Mouse (Mus musculus) embryo, embryonic 10.5 days (tissue): ENCODE data around the gene Otx2.

Experiments
- DNase-seq: peaks from one replicate; pipeline ENCODE4 v3.0.0-alpha.2; 2015; ENCODE audit warnings: low spot score

Gene Otx2

DNA sequence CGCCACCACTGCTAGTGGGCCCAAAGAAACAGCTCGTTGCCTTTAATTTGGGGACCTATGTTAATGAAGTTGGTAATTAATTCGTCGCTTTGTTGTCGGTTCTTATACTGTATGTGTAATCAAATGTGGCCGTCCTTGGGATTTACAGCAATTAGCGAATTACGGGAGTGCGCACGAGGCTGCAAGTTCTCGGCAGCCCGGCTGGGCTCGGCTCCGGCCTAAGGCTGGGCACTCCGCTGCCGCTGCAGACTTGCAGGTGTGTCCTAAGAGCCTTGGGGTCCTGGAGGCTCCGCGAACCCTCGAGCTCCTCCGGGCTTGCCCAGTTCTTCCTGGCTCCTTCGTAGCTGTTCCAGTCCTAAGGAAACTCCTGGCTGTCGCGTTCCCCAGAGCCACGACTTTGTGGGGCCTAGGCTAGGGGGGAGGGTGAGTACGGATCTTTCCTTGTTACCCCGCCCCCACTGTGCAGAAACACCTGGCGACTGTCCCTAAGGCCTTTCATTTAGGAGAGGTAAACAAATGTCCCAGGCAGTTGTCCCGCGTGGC is 4.8 kb downstream of the Otx2 start:
- peak; percentile 66 for DNase-seq

DNA sequence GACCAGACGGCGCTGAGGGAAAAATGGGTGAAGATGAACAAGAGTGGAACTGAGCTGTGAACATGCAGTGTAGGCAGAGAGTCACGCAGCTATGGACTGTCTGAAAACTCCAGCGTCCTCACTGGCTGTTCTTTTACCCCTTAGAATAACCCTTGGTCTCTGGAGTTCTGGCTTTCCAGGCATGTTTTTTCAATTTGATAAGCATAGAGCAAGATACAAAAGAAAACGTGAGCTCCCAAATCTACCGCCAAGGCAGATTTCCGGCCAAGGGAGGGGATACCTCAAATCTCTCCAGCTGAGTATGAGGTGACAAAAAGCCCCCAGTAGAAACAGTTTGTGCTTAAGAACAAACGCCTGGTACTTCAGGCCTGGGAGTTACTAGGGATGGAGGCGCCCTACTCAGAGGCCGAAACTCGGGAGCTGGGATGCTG is 5.6 kb downstream of the Otx2 start:
- DNase-seq, result peak; percentile 71

DNA sequence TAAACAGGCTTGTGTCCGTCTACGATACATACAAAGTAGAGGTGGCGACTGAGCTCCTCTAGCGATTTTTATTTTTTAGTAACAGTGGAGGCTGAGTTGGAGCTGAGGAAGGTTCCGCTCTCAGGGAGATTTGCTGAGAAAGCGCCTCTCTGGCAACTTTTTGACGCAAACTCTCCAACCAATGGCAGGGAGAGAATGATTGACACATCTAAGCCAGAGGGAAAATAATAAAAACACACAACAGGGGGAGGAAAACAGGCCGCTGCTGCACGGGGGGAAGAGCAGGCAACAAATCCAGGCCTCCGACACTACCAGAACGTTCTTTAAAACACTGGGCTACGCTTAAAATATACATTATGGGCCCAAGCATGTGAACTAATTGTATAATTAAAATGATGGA is 6.2 kb downstream of the Otx2 start:
- peak; percentile 77 for DNase-seq

DNA sequence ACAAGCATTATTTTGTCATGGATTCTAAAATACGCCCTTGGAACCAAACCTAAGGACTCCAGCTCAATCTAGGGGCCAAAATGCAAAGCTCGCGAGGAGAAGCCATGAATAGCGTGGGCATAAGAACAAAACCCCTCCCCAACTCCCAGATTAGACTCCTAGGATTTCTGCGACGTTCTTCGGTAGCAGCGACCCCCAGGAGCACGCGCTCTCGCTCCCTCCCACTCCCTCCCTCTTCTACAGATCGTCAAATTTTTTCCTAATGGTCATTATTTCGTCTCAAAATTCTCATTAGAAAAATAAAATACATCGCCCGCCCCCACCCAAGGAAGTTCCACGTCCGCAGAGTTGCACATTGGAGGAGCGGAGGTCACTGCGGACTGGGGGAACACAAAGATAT is 6.8 kb downstream of the Otx2 start:
- peak; percentile 62 for DNase-seq

DNA sequence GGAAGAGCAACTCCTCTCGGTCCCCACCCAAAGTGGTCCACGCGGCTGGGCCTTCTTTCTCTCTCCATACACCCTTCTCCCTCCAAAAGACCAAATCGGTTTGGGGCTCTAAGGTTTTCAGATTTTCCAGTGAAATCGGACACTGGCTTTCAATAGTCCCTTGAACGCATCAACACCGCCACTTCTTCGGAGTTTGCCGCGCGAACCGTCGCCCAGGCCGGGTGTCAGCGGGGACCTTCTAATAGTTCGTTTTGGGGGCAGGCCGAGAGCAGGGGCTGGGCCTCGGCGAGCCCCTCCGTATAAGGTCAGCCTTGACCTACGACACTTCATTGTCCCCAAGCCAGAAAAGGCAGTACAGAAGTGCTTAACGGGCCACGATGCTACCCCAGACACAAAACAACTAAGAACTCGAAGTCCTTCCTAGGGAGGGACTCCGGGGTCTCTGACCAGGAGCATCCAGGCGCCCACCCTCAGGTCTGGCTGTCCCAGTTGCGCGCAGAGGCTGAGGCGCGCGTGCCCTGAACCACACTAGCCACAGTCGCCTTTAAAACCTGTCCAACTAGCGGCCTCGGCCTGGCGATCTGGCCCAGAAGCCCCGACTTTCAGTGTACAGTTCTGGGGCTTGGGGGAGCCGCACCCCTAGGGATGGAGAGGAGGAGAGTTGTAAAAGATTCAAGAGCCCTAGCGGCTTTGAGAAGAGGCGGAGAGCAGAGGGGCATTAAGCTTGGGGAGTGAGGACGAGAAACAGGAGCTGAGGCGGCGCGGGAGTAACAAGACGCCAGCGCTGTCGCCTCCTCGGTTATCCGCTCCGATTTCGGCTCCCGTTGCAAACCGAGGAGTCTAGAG is 7.6 kb downstream of the Otx2 start:
- DNase-seq, result peak; percentile 70

DNA sequence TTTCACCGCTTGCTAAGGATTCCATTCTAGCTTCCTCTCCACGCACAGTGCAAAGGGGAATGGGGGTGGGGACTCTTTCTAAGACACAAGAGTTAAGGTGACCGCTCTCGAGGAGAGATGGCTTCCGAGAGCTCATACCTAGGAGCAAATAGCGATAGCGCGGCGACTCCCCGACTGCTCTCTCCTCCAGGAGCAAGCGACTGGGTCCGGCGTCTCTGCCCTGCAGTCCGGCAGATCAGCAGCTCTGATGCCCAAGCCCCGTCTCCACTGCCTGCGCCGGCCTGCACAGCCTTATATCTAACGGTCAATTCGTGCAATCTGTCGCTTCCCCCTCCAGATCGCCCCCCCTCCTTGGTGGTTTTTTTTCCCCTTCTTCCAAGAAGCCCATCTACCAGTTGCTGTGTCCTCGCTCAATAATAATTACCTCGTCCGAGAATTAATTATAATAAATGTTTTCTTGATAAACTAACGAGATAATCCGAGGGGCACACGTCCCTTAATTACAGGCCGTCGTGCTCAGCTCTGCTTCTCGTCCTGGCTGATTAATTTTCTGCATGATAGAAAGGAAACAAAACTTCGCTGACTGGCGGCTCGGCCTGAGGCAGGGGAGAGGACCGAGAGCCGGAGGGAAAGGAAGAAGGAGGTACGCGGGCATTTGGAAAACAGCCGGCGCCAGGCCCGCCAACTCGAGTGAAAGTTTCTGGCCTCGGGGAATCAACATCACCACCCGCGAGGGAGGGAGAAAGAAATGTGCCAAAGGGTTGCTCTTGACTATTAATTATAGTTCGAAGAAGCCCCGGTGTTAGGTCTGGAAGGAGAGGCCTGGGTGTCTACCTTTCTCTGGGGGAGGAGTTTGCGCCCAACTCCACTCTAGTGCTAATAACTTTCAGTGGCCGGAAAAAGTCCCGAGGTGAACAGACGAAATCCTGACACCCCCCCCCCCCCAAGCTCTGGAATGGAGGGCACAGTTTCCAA is 8.5 kb downstream of the Otx2 start:
- DNase-seq, result peak; percentile 72

DNA sequence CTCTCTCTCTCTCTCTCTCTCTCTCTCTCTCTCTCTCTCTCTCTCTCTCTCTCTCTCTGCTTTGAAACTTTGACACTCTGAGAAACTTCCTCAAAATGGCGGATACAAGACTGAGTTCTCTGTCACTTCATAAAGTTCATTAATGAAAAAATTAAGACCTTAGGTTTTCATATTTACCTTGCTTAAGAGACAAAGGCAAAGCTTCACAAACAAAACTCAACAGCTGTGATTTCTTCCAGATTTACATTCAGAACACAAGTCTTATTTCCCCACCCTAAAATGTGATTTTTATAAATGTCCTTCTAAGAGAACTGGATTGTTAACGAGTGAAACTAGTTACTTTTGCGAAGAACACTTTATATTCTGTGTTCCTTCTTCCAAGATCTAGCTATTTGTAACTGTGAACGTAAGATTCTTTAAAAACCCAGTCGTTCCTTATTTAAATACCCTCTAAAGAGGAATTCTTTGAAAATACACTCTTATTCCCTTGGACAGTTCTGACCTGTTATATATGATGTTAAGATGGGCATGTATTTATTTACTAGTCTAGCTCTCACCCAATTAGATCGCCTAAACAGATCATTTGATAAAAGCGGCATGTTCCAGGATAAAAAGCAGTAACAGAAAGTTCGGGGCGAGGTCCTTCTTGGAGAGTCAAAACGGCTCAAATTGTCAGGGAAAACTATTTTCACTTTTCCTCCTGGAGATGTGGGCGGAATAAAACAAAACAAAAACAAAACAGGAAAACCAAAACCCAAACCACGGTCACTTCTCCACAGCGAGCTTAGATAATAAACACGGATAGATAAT is 9.4 kb downstream of the Otx2 start:
- peak; percentile 77 for DNase-seq

DNA sequence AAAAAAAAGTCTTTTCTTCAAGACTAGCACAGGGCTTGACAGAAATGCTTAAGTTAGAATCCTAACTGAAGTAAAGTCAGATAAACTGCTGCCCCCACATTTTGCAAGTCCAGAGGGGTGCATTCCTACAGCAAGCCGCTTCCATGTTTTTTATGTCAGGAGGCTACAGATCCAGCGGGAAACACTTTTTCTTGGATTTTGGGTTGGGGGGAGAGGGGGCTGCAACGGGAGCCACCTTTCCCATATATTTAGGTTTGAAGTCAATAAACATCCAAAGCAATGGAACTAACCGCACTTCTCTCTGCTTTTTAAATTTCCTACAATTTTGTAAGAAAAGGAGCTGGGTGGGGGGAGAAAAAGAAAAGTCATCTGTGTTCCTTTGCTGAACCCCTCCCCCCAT is 10.1 kb downstream of the Otx2 start:
- peak; percentile 45 for DNase-seq

DNA sequence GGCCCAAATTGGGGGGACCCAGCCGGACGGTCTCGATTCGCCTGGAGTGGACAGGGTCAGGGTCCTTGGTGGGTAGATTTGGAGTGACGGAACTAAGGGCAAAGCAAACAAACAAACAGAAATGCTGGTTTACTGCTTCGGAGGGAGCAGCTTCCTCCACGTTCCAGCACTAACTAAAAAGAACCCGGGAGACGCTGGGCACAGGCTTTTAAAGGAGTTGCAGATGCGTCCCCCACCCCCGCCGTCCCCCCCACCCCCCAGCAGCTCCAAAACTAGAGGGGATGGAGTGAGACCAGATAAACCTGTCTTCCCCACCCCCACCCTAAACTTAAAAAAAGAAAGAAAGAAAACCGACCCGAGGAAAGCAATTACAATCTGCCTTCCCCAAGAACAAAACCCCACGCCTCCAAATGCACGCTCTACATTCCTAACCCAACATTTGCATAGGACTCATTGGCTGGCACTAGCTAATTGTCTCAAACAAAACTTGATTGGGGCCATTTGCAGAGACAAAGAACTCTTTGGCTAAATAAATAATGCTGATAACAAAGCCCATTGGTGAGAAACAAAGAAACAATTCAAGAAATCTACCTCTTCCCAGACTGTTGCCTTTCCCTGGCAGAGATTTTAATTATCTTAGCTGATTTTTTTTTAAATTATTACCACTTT is 10.9 kb downstream of the Otx2 start:
- DNase-seq, result peak; percentile 42

DNA sequence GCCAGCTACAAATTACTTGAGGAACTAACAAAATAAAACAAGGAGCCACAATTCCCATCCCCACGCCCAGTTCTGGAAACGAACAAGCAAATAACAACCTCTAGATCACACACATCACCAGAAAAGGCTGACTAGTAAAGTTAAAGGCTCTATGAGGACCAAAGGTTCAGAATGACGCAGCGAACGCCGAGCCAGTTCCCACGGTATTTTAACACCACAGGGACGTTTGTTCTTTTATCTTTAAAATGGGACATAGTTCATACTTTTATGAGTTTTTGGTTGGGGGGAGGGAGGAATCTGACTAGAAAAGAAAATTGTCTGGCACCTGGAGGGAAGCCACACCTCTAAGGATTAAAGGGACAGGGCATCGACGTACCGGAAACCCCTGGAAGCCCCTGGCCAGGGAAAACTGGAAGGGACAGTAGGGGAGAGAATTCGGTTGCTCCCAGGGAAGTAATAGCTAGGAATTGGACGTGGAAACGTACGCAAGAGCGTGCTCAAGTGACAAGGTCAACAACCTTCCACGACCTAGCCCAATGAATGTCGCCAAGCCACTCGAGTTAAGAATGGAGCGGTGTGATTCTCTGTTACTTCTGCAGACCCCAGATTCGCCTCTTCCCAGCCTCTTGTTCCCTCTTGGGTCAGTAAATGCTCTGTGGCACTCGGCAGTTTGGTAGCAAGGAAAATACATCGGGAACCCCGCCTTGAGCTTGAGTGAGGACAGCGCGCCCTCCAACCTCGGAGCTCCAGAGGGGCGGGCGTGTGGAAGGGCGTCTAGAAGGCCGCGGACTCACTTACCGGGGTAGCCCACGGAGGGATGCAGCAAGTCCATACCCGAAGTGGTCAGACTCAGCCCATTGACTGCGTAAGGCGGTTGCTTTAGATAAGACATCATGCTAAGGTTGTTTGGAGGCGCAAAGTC is 11.7 kb downstream of the Otx2 start:
- DNase-seq, result peak; percentile 54

DNA sequence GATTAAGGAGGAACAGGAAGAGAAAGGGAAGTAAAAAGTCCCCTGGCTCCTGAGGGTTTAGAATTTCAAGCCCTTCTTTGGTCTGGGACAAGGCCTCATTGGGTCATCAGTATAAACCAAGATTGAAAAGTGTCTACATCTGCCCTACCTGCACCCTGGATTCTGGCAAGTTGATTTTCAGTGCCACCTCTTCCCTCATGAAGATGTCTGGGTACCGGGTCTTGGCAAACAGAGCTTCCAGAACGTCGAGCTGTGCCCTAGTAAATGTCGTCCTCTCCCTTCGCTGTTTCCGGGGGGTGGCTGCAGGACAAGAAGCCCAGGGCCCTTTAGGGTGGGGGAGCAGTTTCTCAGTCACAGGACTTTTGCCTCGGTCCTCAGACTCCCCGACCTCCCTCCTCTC is 12.5 kb downstream of the Otx2 start:
- DNase-seq, result no peak

DNA sequence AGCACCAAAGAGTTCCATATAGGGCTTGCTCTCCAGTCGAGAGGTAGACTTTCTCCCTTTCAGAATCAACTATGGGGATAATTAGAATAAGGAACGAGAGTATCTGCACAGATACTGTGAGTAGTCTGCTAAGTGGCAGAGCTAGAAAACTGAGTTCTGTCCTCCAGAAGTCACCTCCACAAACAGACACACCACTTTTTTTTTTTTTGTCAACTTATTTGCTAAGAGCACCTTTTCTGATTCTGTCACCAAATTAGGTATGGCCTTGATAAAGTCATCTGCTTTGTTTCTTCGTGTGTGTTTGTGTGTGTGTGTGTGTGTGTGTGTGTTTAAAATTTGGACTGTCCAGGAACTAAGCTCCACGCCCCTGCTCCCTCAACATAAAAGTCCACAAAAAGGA is 13.0 kb downstream of the Otx2 start:
- DNase-seq, result no peak

DNA sequence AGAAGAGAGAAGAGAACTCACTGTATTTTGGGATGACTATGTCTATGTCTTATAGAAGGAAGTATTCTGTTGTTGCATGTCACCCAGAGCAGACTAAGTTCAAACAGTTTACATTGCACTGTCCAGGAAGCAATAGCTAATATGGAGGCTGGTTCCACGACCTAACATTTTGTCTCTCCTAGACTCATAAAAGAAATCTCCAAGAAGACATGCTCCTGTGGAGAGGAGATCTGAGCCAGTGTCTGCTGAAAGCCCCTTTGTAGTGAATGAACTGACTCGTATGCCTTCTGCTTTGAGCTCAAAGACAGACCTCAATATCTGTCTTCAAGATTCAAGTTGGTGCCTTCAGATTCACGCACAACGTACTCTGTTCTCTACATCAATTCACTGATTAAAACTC is 14.0 kb downstream of the Otx2 start:
- DNase-seq, result peak; percentile 10

DNA sequence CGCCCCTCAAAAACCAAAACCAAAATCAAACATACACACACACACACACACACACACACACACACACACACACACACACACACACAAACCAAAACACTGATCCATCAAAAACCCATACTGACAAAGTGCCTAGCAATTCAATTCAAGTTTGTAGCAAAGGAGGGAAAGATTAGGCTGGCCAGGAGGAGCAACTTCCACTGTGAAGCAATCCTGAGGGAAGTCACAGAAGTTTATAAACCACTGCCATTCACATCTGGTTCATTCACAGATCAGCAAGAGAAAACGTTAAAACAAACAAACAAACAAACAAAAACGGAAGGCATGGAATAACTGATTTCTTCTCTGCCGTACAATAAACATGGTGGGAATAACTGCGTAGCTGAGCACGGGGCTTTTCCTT is 16.4 kb downstream of the Otx2 start:
- DNase-seq, result peak; percentile 5

DNA sequence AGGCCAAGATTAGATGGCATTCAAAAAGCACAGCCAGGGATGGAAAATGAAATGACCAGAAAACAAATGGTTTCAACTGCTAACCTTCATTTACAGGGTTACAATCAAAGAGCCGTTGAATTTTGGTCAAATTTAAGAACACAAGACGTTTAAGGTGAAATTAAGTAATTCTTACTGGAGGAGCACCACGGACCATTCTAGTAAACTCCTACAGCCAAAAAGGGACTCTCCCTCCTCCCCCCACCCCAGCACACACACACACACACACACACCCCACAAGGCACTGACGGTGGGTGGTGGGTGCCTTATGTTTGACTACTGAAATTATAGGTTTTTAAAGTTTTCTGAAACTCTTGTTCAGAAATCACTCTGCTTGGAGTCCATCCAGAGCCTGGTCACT is 16.9 kb downstream of the Otx2 start:
- no peak for DNase-seq

DNA sequence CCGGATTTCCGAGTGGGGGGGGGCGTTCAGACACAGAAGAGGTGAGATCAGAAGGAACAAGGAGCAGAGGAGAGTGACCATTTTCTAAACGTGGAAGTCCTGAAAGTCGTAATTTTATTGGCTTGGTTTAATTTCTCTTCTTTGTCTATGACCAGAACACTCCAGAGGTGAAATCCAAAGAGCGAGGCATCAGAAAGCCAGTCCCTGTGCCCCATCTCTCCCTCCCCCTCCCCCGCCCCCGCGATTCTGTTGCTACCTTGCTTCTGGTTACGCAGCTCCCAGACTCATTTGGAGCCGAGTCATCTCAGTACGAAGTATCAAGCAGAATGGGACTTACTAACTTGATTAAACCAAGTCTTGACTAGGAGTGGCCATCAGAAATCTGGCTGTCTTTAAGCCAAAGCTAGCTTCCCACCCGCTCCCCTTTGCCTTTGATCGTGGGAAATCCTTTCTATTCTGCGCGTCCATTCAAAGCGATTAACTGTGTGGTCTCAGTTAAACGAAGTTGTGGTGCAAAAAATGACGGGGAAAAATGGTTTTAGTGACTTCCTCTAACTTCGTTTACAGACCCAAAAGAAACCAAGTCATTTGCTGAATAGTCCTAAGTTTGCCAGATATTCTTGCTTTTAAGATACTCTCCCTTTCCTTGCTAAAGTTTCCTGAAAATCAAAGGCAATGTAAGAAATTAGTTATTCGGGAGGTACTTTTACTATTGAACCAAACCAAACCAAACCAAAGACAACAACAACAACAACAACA is 17.6 kb downstream of the Otx2 start:
- DNase-seq, result peak; percentile 62

DNA sequence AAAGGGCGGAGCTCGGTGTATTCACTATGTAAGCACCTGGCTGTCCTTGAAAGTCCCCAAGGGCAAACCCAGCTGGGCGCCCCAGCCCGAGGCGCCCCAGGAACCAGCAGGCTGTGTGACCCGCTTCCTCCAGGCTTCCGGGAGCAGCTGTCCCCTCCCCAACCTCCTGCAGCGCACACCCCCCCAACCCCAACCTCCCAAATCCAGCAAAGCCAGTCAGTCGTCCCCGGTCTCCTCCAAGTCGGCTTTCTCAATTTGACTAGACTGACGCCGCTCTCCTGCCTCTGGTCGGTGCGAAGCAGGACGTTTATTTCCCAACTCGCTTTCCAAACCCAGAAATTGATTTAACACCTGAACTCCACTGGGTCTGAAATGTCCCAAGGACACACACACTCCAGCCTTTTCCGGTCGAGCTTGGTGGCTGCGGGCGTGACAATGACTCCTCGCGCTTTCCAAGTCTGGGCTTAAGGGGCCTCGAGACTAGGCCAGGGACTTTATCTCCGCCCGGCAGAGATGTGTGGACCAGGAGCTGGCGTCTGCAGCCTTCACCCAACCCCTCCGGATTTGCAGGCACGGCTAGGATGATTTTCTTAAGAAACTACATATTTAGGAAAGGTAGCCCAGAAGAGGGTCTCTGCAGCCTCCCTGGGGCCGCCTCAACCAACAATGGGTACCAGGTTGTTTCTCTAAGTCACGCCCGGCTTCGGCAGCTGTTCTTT is 18.4 kb downstream of the Otx2 start:
- DNase-seq, result peak; percentile 70

DNA sequence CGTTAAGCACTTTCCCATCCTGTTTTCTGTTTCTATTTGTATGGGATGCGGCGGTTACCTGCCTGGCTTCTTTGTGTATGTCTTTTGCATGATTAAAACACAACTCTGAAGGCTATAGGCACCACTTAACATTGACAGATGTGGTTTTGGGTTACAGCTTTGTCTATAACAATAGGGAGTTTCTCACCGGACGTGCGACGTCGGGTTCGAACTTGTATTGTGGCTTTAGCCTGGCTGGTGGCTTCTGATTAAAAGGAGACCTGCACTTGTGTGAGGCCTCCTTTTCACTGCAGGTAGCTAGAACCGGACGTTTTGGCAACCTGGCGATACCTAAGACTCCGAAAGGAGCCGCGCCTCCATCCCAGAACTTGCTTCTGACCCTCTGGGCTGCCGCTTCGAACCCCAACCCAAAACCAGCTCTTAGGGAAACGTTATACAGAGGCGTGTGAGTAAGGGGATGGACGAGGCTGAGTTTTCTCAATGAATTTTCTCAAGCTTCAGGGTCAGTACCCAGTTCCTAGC is 19.0 kb downstream of the Otx2 start:
- DNase-seq, result peak; percentile 46
